Mouse (Mus musculus) adipocyte (in vitro differentiated cells): ENCODE results near the gene Ptges2.

Source experiments
- DNase-seq: peaks from one replicate; pipeline ENCODE4 v3.0.0-alpha.2; 2016; ENCODE audit warnings: low spot score

The Ptges2 gene

DNA sequence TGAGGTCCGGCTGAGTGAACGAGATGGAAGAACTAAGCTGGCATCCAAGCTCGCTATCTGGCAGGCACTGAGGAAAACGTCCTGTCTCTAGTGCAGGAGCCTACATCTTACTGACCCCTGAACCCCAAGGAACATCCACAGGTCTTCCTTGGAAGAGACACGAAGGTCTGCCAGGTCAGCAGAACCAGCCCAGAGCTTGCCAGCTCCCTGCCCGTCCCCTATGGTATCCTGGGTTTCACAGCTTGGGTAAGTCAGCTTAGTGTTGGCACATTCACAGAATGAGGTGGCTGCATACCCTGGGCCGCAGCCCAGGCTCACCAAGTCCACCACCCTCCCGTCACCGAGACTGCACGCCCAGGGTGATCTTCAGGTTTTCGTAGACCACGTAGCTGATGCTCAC, 20.1 kb downstream of the Ptges2 start:
- no peak for DNase-seq

DNA sequence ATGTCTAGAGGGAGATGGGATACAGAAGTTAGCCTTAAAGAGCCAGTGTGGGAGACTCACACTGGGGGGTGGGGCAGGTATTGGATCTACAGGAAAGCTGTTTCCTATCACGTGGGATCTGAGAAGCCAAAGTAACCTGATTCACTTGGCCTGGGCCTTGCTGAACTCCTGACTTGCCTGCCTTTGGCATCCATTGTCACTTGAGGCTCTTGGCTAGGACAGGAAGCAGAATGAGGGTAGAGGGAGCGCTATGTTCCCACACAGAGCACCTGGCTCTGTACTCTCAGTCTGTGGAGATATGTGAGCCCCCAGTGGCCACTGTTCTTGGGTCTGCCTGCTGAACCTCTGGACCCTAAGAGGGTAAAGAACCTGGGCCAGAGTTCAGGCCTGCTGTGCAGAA, 20.9 kb downstream of the Ptges2 start:
- DNase-seq: no peak

DNA sequence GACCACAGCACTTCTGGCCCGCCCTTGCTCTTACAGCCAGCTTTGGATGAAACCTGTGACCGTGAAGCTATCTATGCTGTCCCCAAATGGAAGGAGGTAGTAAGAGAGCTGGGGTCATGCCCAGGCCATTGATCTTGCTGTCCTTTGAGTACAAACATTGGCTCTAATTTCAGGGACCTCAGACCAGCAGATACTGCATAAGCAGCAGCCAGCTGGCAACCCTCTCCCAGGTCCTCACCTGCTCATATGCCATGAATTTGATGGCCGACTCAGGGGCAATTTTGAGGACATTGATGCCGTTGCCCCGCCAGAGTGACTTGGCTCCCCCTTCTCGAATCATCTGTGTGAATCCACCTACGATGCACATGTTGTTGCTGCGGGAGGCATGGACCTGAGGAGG, 21.8 kb downstream of the Ptges2 start:
- no peak for DNase-seq

DNA sequence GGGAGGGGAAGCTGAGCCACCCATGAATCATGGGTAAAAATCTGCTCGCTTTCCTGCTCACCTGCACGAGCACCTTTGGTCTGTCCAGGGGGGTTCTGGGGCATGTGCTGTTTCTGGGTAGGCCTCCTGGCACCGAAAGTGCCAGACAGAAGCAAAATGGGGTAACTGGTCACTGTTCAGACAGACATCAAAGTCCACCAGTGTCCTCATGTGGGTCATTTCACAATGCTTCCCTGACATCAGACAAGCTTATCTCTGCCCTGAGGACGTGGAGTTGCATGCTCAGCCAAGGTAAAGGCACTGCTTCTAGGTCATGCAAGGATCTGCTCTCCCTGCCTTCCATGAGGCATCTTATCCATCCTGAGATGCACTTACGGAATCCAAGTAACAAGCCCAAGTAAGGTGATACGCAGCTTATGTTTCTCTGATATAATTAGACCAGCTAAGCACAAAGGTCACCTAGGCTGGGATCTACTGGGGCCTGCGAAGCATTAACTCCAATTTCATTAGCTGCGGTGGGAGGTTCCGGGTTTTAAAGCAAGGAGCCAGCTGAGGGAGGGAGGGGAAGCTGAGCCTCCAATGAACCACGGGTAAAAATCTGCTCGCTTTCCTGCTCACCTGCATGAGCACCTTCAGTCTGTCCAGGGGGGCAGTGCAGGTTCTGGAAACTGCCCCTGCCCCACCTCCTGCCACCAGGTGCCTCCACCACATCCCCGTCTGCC, 22.9 kb downstream of the Ptges2 start:
- DNase-seq: no peak

DNA sequence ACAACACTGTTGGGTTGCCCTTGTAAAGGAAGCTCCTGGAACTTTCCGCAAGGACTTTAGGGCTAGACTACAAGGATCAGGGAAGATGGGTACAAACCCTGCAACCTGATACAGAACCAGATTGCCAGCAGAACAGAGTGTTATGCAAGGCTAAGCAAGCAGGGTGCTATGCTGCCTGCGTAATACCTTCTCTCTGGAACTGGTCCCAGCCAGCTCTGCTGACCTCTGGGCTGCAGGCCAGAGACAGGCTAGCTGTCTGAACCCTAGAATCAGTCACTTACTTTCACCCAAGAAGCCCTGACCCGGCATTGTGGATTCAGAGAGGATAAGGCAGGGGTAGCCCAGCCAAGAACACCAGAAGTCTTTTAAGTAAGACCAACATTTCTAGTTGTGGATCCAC, 23.7 kb downstream of the Ptges2 start:
- peak; percentile 97 for DNase-seq

DNA sequence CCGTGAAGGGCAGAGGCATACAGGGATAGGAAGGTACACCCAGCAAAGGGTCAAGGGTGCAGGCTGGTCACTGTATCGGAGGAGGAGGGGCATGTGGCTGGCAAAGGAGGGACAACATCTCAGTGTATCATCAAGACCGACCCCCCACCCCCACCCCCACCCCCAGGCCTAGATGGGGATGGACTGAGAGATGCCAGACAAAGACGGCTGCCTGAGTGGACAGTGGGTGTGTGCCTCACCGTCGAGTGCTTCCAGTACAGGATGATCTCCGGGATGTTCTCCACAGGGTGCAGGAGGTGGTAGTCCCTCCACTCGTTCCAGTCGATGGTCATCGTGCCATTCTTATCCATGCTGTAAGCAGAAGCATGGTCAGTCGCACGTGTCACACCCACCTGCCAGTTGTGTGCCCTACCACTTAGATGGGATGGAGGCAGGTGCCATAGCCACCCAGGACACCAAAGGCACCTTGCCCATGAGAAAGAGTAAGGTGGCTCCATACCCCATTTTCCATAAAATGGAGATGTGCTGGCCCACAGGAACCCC, 24.4 kb downstream of the Ptges2 start:
- no peak for DNase-seq

DNA sequence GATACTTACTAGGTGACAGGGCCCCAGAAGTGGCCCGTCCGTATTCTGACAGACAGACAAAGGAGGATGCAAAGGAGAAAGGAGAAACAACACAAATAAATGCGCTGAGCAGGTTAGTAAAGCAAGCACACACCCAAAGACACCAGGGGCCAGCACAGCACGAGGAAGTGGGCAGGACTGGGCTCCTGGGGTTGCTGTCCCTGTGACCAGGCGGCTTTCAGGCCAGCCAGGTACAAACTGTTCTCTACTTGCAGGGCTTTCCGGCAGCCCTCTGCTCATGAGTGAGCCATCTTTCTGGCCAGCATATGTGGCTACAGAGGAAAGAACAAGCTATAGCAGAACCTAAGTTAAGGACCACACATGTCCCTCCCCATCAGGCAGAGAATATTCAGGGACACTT, 25.0 kb downstream of the Ptges2 start:
- no peak for DNase-seq

DNA sequence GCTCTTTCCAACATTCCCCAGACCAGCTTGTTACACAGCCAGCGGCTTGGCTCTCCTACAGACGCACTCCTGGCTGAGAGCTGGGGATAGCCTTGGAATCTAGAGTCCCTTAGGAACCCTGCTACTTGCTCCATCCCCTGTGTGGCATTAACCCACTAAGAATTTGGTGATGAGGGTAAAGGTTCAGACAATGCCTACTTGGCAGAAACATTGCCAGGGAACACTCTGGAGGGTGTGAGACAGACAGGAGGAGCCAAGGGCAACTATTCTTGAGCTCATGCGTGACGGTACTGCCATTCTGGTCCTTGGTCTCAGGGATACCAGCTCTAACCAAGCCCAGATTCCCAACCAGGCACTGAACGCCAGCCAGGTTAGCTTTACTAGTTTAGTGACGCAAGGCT, 26.2 kb downstream of the Ptges2 start:
- peak; percentile 52 for DNase-seq

DNA sequence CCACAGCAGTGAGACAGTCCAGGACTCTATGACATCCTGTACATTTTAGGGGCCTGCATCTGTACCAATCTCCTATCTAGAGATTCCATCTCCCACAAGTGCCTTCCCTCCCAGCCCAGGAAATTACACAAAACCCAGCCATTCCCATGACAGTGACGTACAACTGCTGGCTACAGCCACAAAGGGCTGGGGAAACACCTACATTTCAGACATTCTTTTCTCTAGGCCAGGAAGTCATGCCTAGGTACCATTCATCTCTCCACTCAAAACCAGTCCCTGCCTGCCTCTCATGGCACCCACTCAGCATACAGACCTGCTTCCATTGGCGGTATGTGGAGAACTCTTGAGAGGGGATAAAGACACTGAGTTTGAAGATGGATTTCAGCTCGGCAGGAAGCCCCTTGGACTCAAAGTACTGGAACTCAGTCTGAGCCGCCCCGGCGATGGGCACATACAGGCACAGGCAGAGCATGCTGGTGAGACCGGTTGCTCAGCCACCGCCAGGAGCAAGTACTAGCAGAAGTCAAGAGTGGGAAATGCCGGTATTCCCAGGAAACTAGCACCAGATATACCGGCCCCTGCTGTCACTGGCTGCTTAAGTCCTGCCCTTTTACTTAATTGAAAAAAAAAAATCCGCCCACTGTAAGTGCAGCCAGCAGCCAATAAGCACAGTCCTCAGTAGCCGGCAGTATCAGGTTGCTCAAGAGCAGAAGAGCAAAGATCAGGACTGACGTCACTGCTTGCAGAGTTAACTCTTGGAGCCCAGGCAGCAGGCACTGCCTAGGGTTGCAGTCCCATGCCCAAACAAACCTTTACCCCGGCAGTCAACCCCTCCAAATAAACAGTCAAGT, 28.0 kb downstream of the Ptges2 start:
- peak; percentile 98 for DNase-seq

DNA sequence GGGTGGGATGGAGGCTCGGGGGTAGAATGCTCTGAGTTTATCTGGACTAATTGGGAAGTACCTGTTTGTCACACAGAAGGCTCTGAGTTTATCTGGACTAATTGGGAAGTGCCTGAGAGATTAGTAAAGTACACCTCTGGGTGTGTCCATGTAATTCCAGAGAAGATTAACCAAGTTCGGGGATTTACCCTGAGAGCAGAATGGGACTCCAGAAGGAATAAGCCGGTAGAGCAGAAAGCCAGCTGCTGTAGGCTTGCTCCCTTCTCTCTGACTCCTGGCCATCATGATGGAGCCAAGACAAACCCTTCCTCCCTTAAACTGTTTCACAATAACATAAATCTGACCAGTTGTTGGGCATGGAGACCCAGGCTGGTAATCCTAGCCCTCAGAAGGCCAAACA, 29.1 kb downstream of the Ptges2 start:
- DNase-seq: peak; percentile 75

DNA sequence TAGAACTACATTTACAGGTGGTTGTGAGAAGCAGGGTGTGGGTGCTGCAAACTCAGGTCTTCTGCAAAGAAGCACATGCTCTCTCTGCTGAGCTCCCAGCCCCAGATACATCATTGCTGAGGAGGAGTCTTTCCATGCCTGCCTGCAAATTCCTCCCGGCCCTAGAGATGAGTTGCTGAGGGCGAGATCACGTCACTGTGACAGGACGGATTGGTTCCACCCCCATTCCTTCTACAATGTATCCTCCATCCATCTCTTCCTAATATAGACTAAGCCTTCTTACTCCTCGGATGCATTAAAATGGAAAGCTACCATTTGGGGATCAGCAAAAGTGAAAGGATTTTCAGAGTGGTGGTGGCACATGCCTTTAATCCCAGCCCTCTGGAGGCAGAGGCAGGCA, 29.9 kb downstream of the Ptges2 start:
- no peak for DNase-seq

DNA sequence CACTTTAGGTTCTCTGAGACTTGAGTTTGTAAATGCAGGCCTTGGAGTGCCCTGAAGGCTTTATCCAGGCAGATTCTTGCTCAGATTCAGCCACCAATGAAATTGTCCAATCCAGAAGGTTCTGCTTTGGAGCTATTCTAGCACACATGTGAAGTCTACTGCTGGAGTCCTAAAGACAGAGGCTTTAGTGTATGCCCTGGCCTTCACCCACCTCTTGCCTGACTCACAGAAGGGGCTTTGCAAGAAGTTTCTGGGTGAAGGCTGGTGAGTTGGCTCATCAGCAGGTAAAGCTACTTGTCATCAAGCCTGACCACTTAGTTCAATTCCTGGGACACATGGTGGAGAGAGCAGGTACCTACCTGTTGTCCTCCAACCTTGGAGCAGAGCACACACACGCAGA, 30.4 kb downstream of the Ptges2 start:
- DNase-seq: no peak

DNA sequence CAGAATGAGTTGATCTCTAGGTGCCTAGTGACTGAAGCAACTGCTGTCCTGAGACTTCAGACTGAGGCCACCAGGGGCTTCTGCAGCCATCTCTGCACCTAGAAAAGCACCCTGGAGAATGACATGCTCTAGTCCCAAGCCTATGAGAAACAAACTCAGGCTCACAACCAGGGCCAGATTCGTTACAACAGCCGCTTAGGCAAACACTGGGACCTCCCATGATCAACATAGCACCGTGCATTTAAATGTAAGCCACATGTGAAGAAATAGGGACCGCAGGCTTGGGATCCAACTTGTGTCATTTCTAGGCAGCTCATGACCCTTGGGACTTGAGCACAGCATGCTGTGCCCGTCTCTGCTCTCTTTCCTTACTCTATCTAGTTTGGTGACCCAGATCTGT, 32.0 kb downstream of the Ptges2 start:
- no peak for DNase-seq

DNA sequence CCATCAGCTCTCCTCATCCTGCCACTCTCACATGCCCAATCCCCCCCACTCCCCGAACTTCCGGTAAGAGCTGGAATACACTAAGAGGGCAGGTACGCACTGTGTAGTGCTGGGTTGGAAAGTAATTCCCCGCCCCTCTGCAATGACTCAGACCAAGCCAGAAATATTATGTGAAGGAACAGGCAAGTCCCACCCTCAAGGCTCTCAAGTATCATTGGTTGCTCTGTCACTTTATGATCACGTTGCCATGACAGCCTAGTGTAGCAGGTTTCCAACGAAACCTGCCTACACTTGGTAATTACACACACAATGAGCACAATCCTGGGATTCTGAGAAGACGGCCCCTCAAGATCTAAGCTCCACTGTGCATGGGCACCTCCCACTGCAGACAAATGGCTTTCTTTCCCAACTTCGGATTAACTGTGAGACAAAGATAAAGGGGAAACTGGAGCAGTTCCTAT, 32.6 kb downstream of the Ptges2 start:
- DNase-seq: no peak

DNA sequence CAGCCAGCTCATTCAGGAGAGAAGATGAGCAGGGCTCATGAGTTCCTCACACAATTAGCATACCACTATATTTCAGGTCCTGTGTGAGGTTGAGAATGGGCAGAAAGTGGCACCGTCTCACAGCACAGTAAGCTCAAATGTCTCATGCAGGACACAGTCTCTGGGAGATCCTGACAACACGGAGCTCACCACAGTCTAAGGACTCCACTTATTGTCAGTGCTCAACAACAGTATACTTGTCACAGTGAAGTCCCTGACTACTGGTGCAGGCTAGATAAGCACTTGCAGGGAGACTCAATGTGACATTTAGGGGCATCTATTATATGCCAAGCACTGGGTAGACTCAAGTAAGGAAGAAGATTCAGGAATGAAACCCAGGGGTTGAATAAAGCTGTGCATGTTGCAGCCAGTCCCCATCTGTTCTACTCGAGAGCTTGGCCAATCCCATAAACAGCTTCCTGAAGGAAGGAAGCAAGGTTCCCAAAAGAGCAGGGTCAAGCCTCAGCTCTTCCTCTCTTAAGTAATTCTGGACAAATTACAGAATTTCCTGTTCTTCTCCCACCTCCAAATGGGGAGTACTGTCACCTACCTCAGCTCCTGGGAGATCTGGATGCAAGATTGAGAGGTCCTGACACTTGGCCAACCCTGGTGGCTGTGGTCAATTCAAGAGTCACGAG, 33.7 kb downstream of the Ptges2 start:
- no peak for DNase-seq

DNA sequence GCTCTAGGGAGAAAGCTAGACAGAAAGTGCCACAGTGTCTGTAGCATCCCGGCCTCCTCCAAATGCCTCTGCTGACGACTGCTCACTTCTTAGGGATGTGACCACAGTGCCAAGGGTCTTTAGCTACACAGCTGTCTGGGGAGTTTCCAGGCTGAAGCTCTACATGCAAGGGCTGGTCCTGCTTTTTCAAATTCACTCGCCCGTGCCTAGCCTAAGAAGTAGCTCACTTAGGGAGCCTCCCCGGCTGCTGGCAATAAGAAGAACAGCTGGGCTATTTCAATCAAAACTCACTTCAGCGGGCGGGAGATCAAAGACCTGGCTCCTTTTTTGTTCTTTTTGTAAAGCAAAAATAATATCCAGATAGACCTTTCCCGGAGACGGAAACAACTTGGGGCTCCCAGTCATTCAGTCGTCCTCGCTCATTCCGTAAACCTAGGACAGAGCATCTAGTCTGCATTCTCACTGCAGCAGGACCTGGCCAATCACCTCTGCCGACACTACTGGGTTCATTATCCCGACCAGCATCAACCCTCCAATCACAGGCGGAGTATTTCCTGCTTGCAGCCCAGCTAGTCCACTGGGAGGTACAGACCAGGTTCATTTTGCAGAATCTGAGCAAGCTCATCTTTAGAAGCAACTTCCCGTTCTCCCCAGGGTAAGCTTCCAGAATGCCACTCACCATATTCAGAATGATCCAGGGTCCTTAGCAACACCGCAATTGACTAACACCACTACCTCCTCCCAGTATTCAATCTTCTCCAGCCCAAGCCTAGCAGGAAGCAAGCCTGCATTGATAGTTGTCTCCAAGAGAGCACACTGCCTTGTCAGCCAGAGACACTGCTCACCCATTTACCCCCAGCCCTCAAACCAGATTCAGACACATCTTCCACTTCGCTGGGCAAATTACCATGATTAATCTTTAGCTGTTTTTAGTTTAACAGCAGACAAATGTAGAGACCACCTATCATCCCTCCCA, 35.3 kb downstream of the Ptges2 start:
- no peak for DNase-seq

DNA sequence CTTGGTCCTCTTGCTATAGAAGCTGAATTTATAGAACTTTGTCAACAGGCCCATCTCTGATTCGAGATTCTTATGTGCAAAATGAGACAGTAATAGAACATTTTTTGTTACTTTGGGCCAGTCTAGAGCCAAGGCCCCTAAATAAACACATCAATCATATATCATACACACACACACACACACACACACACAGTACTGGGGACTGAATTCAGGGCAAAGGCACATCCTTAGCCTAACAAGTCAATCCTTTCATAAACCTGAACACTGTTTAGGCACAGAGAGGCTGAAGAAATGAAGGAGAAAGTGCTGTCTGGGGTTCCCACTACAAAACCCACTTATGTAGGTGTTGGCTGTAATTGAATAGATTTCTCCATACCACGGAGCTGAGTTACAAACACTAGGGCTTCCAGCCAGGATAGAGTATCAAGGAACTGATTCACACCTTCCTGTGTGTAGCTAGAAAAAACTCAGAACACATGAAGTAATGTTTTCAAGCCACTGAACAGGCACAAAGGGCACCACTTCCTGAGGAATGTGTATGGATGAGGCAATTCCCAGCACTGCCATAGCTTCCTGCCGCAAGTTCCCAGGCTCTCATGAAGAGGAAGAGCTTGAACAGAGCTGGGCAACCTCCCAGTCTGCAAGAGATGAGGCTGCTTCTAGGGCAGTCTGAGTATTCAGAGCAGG, 41.1 kb downstream of the Ptges2 start:
- peak; percentile 97 for DNase-seq

DNA sequence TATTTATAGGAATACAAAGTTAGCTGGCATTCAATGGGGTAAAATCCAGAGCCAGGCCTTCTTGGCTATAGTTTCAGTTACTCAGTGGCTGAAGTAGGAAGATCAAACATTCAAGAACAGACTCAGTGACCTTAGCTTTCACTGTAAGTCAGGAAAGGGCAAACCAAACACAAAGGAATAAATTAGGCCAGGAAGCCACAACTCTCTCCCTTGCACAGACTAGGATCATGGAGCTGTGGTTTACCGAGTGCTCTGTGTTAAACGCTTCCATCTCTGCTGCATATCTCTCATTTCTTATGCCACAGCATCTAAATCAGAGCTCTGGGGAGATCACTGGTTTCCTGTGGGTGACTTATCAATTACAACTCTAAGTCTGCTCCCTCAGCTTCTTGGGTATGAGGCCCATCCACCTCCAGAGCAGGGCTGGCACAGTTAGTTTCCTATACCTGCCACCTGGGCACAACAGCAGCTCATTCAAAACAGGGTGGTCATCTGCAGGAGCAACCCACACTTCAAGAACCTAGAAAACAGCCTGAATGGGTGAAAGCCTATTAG, 42.0 kb downstream of the Ptges2 start:
- no peak for DNase-seq

DNA sequence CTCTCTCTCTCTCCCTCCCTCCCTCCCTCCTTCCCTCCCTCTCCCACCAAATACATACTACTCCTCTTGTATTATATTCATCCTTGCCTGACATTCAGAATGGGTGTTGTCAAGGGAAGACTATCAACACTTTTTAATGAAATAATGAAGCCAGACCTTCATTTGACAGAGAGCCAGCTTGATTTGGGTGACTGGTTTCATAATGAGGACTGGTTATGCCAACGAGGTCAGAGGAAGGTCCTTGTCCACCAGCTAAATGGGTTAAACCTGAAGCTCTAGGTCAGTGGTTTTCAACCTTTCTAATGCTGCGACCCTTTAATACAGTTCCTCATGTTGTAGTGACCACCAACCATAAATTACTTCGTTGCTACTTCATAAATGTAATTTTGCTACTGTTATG, 43.0 kb downstream of the Ptges2 start:
- DNase-seq: no peak

DNA sequence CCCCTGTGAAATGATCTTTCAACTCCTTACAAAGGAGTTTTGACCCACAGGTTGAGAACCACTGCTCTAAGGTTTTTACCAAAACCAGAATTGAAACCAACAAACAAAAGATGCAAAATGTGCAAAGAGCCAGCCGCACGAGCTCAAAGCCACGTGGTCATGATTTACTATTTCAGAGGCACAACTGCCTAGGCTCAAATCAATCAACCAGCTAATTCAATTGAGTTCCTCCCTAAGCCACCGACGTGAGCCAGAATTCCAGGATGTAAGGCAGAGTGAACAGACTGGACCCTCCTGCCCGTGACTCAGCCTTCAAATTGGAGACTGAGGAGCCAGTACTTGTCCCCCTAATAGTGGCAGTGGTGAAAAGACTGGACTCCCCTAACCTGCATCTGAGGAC, 43.5 kb downstream of the Ptges2 start:
- DNase-seq: no peak

DNA sequence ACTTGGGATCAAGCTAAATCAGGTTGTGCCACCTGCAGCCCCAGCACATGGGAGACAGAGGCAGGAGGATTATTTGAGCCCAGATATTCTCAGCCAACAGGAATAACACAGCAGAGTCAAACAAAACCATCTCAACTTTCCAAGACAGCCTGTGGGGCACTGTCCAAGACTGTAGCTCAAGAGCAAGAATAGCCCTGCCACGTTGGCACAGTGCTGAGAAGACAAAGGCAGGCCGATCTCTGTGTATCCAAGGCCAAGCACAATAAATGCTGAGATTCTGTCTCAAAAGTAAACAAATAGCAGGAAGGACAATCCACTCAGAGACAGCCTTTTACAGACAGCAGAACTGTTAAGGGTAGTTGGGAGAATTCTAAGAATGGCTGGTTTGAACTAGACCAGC, 44.5 kb downstream of the Ptges2 start:
- DNase-seq: peak; percentile 96
